Mouse (Mus musculus): ENCODE measurements around the gene Ubb.

Ubb gene

DNA sequence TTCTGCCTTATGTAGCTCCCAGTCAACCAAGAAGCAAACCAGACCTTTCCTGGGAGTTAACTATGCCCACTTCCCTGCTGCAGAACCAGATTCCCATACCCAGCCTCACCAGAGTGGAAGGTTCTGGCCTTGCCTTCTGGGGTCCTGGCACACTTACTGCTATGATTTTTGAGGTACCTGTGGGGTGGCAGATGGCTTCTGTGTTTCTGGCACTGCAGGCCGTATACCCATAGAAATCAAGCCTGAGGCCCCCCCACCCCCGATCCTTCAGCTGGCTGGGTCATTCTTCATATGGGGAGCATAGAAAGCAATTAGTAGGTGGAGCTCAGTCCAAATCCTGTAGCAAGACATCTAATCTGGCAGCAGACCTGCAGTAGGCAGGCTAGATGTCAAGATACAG lies 40.1 kb downstream of the Ubb start:
- DNase-seq = peak; percentile 45

DNA sequence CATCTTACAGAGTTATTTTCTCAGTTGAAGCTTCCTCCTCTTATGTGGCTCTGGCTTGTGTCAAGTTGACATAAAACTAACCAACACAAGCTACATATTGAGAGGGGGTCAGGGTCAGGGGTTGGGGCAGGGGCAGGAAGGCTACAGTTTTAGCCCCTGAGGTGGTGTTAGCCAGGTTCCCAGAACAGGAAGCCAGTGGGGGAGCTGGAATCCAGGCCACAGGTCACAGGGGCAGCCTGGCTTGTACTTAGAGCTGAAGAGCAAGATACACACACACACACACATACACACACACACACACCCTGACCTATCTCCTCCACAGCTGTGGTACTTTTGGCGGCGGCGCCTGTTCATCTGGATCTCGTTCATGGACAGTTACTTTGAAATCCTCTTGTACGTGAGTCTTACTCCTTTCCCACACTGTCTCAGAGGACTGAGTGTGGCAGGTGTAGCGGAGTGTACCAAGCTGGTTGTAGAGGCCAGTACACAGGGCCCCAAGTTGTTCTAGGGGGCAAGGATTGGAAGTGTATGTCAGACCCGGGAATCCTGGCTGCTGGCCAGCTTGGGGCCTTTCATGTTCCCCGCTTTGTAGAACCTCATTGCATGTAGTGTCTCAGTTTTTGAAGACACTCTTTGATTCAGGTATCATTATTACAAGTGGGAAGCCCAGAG lies 41.1 kb downstream of the Ubb start:
- DNase-seq = no peak

- DNase-seq = no peak
These were observed 47.6 kb downstream of the Ubb start for GRCm38 (mm10) chr11:62598571-62598970.

DNA sequence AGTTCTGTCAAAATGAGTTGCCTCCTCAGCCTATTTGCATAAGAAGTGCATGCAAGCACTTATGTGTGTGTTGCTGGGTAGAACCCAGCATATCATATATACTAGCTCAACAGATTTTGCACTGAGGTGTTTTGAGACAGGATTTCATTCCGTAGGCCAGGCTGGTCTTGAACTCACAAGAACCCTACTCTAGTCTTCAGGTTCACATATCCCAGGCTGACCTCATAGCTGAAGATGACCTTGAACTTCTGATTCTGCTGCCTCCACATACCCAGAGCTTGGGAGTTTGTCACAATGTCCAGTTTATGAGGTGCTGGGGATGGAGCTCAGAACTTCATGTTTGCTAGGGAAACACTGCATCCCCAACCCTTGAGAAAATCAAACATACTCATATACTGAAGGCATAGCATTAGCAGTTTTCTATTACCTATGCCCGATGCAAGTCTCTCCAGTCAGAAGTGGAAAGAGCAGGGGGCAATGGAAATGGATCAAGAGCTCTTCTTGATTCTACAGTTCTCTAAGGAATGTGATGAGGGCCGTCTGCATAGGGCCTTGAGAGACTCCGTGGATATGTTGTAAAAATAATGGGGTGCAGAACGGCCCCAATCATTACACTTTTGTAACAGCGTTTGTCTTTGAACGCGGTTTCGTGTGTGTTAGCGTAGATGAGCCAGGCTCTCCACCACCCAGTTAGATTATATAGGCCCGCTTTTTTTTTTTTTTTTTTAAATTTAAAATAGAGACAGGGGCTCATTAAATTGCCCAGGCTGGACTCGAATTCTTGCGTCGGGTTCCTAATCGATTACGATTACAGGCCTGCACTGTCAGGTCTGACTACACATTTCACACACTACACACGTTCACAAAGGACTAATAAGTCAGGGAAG lies 51.0 kb downstream of the Ubb start:
- DNase-seq = no peak

All from cerebellum, adult 8-10 months (tissue).